Mouse (Mus musculus) A20 (cell line): ENCODE results near the gene Cym.

Source experiments
- DNase-seq: peaks from one replicate; pipeline ENCODE4 v3.0.0-alpha.2; 2011; ENCODE audit warnings: low read depth, low spot score

The Cym gene

DNA sequence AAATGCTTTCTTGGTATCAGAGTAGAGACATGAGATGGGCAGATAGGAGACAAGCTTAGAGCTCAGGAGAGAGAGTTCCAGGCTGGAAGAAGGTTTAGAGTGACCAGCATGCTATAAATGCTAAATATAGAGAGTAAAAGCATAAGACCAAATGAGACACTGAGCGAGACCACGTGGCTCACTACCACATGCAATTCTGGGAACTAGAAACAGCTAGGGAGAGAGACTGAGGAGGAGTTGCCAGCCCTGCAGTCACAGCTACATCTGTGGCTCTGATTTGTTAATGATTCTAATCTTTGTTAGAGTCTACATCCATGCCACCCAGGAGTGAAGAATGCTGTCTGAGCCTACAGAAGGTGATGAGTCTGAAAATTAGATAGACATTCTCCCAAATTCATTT lies 52.0 kb downstream of the Cym start:
- DNase-seq = no peak

DNA sequence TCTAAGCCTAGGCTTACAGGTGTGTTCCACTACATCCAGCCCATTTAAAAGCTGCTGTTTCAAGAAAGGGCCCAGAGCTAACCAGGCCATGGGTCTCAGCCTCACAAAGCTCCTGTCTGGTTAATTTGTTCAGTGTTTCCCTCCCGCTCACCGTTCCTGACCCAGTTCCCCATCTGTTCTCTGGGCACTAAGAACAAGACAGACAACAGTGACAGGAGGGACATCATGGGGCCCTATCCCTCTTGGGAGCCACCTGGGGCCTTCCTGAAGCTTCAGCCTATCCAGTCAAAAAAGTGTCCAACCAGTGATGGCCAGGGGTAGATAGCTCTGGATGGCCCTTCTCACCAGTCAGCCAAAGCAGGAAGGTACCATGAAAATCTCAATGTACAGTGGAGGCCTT lies 58.8 kb downstream of the Cym start:
- no peak for DNase-seq
